Mouse (Mus musculus): ENCODE results near the gene Arhgap8. TPM values are rescaled to one million over a fixed set of nuclear protein-coding genes. Genes with fewer than 3 reads are reported as not detected.
A peak's percentile ranks its signal among the peaks of the same experiment; 100 is the strongest.

The Arhgap8 gene
- polyA plus RNA-seq, 1 experiment: 0.06 TPM

DNA sequence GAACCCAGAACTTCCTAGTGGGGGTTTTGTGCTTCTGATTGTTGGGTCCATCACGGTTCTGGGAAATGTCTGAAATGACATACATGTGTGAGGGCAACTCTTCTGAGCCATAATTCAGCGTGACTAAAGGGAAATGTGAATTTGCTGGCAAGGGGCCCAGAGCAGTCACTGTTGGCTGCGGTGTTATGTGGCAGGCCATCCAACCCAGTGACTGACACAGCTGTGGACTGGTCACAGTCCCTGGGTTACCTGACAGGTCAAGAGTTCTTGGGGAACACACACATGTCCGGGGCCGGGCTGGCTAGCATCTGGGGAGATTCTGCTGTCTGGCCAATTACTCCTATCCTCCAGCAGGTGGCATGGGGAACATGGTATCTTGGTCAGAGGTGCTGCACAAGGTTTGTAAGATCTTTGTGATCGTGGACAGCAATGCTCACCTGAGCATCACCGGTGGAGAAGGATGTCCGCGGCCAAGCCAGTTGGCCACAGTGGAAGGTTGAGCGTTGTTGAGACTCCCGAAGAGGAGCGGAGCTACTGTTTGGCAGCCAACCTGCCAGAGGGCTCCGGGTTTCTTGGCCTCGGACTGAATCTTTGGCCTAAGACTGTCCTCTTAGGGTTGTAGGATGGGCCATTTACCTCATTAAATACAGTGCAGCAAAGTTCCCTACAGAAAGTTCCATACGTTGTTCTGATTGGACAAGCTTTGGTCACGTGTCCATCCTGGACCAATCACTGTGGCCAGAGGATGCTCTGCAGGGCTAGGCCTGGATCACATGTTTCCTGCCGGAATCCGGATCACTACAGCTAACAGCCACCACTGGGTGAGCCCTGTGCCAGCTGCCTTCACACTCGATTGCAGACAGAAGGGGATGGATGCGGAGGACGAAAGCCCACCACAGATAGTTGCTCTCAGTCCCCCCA, 52.6 kb downstream of the Arhgap8 start:
- no peak for TF ChIP-seq POLR2A (IDR thresholded peaks at IDR 0.05; ENCODE audit: extremely low read depth, insufficient read depth, low read length)
- peak; percentile 60 for TF ChIP-seq CTCF (IDR thresholded peaks at IDR 0.05; ENCODE audit: extremely low read depth, insufficient read depth, low read length)
- Histone ChIP-seq H3K27ac (ENCODE audit: insufficient read depth, low read length) (no peak overlapping the region), H3K4me1 (ENCODE audit: control insufficient read depth, insufficient read depth, low read length) (no peaks in the 10 kb centered on the region; the same call in none of the 2 replicates), H3K4me3 (ENCODE audit: insufficient read depth, low read length) (no peak overlapping the region)

GRCm38 (mm10) chr15:84775421-84776174, 55.7 kb downstream of the Arhgap8 start:
- Histone ChIP-seq H3K4me1 (ENCODE audit: control insufficient read depth, insufficient read depth, low read length) (peaks cover 1% of the 10 kb centered on the region), H3K27ac (ENCODE audit: insufficient read depth, low read length) (no peak overlapping the region), H3K4me3 (ENCODE audit: insufficient read depth, low read length) (no peak overlapping the region)
- TF ChIP-seq POLR2A (IDR thresholded peaks at IDR 0.05; ENCODE audit: extremely low read depth, insufficient read depth, low read length) (no peak), CTCF (IDR thresholded peaks at IDR 0.05; ENCODE audit: extremely low read depth, insufficient read depth, low read length) (no peak)

DNA sequence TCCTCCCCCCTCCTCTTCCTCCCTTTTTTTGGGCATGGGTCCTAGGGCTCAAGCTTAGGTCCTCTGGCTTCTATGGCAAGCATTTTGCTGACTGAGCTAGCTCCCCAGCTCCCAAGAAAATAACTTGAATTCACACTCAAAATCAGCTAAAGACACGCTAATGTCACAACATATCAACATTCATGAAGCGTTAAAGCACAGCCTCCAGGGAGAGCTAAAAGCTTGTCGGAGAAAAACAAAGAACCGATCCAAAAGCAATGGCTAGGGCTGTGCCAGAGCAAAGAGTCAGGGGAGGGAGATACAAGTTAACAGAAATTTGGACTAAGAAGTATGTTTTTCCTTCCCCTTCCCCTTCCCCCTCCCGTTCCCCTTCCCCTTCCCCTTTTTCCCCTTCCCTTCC, 58.7 kb downstream of the Arhgap8 start:
- Histone ChIP-seq H3K4me1 (ENCODE audit: control insufficient read depth, insufficient read depth, low read length) (peaks cover 1% of the 10 kb centered on the region), H3K27ac (ENCODE audit: insufficient read depth, low read length) (no peak overlapping the region), H3K4me3 (ENCODE audit: insufficient read depth, low read length) (no peak overlapping the region)
- TF ChIP-seq POLR2A (IDR thresholded peaks at IDR 0.05; ENCODE audit: extremely low read depth, insufficient read depth, low read length) (no peak), CTCF (IDR thresholded peaks at IDR 0.05; ENCODE audit: extremely low read depth, insufficient read depth, low read length) (no peak)

DNA sequence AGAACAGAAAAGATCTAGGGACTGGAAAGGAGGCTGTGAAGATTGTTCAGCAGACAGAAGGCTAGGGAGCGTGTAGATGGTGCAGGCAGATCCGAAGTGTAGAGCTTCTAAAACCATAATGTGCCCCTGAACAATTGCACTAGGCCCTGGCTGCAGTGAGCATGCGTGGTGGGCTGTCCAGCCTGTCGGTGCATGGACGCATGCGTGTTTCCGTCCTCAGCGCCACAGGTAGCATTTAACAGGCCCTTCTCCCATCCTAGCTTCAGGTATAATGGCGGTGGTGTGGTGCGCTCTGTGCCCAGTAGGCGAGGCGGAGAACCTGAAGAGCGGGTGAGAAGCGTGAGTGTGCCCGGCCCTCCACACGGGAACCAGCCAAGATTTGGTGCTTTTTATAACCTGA, 65.0 kb downstream of the Arhgap8 start:
- no peaks in the 10 kb centered on the region for H3K4me1 ChIP-seq (ENCODE audit: control insufficient read depth, insufficient read depth, low read length)
- H3K4me3 ChIP-seq (ENCODE audit: insufficient read depth, low read length): no peak overlapping the region
- no peak for TF ChIP-seq POLR2A (IDR thresholded peaks at IDR 0.05; ENCODE audit: extremely low read depth, insufficient read depth, low read length)
- no peak for TF ChIP-seq CTCF (IDR thresholded peaks at IDR 0.05; ENCODE audit: extremely low read depth, insufficient read depth, low read length)
- no peak overlapping the region for H3K27ac ChIP-seq (ENCODE audit: insufficient read depth, low read length)

GRCm38 (mm10) chr15:84787161-84787560, 67.3 kb downstream of the Arhgap8 start:
- Histone ChIP-seq H3K27ac (ENCODE audit: insufficient read depth, low read length) (no peak overlapping the region), H3K4me3 (ENCODE audit: insufficient read depth, low read length) (no peak overlapping the region), H3K4me1 (ENCODE audit: control insufficient read depth, insufficient read depth, low read length) (no peaks in the 10 kb centered on the region)
- TF ChIP-seq CTCF (IDR thresholded peaks at IDR 0.05; ENCODE audit: extremely low read depth, insufficient read depth, low read length) (no peak), POLR2A (IDR thresholded peaks at IDR 0.05; ENCODE audit: extremely low read depth, insufficient read depth, low read length) (no peak)

GRCm38 (mm10) chr15:84793649-84794048, 73.8 kb downstream of the Arhgap8 start:
- no peaks in the 10 kb centered on the region for H3K4me1 ChIP-seq (ENCODE audit: control insufficient read depth, insufficient read depth, low read length)
- H3K4me3 ChIP-seq (ENCODE audit: insufficient read depth, low read length): no peak overlapping the region
- no peak for TF ChIP-seq POLR2A (IDR thresholded peaks at IDR 0.05; ENCODE audit: extremely low read depth, insufficient read depth, low read length)
- no peak for TF ChIP-seq CTCF (IDR thresholded peaks at IDR 0.05; ENCODE audit: extremely low read depth, insufficient read depth, low read length)
- H3K27ac ChIP-seq (ENCODE audit: insufficient read depth, low read length): no peak overlapping the region

GRCm38 (mm10) chr15:84800132-84800531, 80.3 kb downstream of the Arhgap8 start:
- Histone ChIP-seq H3K27ac (ENCODE audit: insufficient read depth, low read length) (no peak overlapping the region), H3K4me3 (ENCODE audit: insufficient read depth, low read length) (no peak overlapping the region), H3K4me1 (ENCODE audit: control insufficient read depth, insufficient read depth, low read length) (no peaks in the 10 kb centered on the region)
- TF ChIP-seq CTCF (IDR thresholded peaks at IDR 0.05; ENCODE audit: extremely low read depth, insufficient read depth, low read length) (peak; percentile 52), POLR2A (IDR thresholded peaks at IDR 0.05; ENCODE audit: extremely low read depth, insufficient read depth, low read length) (no peak)

- Histone ChIP-seq H3K4me3 (ENCODE audit: insufficient read depth, low read length) (no peak overlapping the region), H3K27ac (ENCODE audit: insufficient read depth, low read length) (no peak overlapping the region), H3K4me1 (ENCODE audit: control insufficient read depth, insufficient read depth, low read length) (no peaks in the 10 kb centered on the region)
- TF ChIP-seq CTCF (IDR thresholded peaks at IDR 0.05; ENCODE audit: extremely low read depth, insufficient read depth, low read length) (peak; percentile 82), POLR2A (IDR thresholded peaks at IDR 0.05; ENCODE audit: extremely low read depth, insufficient read depth, low read length) (no peak)
Measured at GRCm38 (mm10) chr15:84803685-84804084, 83.8 kb downstream of the Arhgap8 start.

GRCm38 (mm10) chr15:84809275-84809952, 89.6 kb downstream of the Arhgap8 start:
- TF ChIP-seq POLR2A (IDR thresholded peaks at IDR 0.05; ENCODE audit: extremely low read depth, insufficient read depth, low read length): no peak
- no peak for TF ChIP-seq CTCF (IDR thresholded peaks at IDR 0.05; ENCODE audit: extremely low read depth, insufficient read depth, low read length)
- Histone ChIP-seq H3K4me3 (ENCODE audit: insufficient read depth, low read length) (no peak overlapping the region), H3K4me1 (ENCODE audit: control insufficient read depth, insufficient read depth, low read length) (peaks cover 6% of the 10 kb centered on the region), H3K27ac (ENCODE audit: insufficient read depth, low read length) (no peak overlapping the region)

Data from cortical plate, adult 2 months (tissue).